27 mouse cellular contexts compared by ENCODE assay signal in genomic region chr1:134707516-134707915, GRCm38 (mm10).
"Had no signal": no experiment of that assay in that cellular context is flagged by ENCODE, and none has a peak within 500 bp of the region (broad histone marks: within the 10 kb centered on the region; RNA-seq: fewer than 3 reads in every experiment).

No protein-coding gene starts in this region.

- ATAC-seq: hindbrain, postnatal 0 days; intestine, embryonic 16.5 days; liver, embryonic 12.5 days had no signal

- H3K9ac ChIP-seq: heart, embryonic 13.5 days; heart, embryonic 15.5 days; hindbrain, embryonic 12.5 days; hindbrain, embryonic 14.5 days; limb, embryonic 13.5 days; limb, embryonic 15.5 days; liver, embryonic 12.5 days; liver, embryonic 14.5 days had no signal

- H3K4me2 ChIP-seq: heart, embryonic 11.5 days; heart, embryonic 13.5 days; limb, embryonic 15.5 days; liver, embryonic 12.5 days had no signal

- H3K4me3 ChIP-seq: heart, adult 2 months; heart, embryonic 15.5 days; liver, embryonic 12.5 days had no signal

- H3K27ac ChIP-seq: heart, adult 2 months; heart, embryonic 13.5 days; heart, embryonic 15.5 days; hindbrain, embryonic 12.5 days; hindbrain, embryonic 14.5 days; hindbrain, postnatal 0 days; kidney, postnatal 0 days; limb, embryonic 13.5 days; limb, embryonic 15.5 days; liver, embryonic 12.5 days; liver, embryonic 14.5 days had no signal

- DNase-seq: gastrocnemius, postnatal 14 days; gastrocnemius, postnatal 36 days; heart, adult 11 months; heart, adult 2 months; heart, postnatal 14 days; heart, postnatal 36 days; kidney, adult 11 months; kidney, adult 2 months; kidney, adult 9 months; kidney, postnatal 14 days; kidney, postnatal 36 days; layer of hippocampus, adult 9-11 months; layer of hippocampus, postnatal 36 days; left cerebral cortex, postnatal 4 days had no signal

- H3K9me3 ChIP-seq: heart, embryonic 13.5 days; heart, embryonic 15.5 days; hindbrain, embryonic 12.5 days; kidney, embryonic 15.5 days; limb, embryonic 13.5 days; limb, embryonic 15.5 days; liver, embryonic 12.5 days had no signal

- H3K36me3 ChIP-seq: heart, embryonic 13.5 days; heart, embryonic 15.5 days; hindbrain, embryonic 12.5 days; kidney, embryonic 15.5 days; limb, embryonic 13.5 days; limb, embryonic 15.5 days; liver, embryonic 12.5 days had no signal
